Mouse (Mus musculus) hindlimb bud, embryonic 11.5 days (tissue): ENCODE results near the gene Hipk1.
"Not testable (repeated sequence)": the region's sequence is repeated elsewhere in the genome, so short reads cannot be mapped to it uniquely, and the experiment has no call there.

Experiments used
- DNase-seq: peaks from one replicate; pipeline ENCODE4 v3.0.0-alpha.2; 2012; ENCODE audit warnings: low read depth, low spot score; ENCODE audit errors: extremely low spot score

Gene Hipk1

GRCm38 (mm10) chr3:103791230-103792110 is at the start of gene Hipk1:
Hipk1 (minus strand) TSS chr3:103791563.
- peak; percentile 26 for DNase-seq

DNA sequence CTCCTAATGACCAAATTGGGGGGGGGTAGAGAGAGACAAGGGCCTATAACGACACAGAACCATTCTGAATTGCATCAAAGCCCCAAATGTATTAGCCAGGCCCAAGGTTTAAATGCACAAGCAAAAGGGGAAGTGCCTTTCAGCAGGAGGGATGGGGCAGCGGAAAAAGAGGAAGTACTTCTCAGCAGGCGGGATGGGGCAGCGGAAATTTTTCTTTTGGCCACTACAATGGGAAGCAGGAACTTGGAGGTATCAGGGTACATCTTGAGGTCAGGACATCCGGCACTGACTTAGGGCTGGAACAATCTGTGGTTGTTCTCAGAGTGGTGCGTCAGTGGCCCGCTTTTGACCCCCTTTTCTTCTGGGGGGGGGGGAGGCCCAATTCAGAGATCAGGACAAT is 49.6 kb upstream of the Hipk1 start:
- not testable (repeated sequence) for DNase-seq

DNA sequence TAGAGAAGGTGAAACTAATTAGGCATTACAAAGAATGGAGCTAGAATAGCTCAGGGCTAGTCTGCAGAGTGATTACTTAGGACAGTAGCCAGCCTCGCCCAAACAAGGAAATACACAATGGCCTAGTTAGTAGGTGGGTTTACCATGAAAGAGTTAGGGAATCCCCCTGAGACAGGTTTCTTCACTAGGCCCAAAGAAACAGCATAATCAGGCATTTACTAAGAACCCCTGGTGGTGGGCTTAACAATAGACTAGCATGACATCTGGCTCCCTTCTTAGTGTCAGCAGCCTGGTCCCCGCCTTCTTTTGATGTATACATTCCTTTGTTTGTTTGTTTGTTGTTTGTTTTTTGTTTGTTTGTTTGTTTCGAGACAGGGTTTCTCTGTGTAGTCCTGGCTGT is 48.8 kb upstream of the Hipk1 start:
- not testable (repeated sequence) for DNase-seq

DNA sequence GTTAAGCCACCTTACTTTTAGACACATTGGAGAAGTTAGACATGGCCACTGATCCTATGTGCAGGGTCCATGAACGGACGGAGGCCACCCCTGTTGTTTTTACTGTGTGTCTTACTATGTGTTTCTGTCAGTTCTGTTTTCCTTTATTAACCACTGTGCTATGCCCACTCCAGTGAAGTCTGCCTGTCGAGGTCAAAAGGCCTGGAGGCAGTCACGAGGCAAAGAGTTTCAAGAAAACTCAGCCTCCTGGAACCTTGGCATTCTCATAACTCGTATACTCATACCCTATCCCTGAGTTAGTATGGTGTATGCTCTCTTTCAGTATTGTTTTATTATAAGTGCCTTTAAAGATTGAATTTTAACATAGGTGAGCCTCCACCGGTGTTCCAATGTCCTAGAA is 48.3 kb upstream of the Hipk1 start:
- DNase-seq: no peak

DNA sequence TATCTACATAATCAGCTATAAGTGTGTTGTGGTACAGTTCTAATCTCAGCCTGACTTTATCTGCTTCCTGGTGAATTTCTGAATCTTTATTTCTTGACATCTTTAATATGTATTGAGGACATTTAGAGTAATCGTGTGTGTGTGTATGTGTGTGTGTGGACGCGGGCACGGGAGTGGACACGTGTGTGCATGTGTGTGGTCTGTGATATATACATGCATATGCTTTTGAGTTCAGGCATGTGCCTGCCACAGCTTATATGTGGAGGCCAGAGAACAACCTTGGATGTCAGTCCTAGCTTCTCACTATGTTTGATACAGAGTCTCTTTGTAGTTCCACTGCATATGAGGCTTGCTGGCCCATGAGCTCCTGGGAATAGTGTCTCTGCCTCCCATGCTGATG is 45.1 kb upstream of the Hipk1 start:
- no peak for DNase-seq

GRCm38 (mm10) chr3:103835951-103836310 is 44.6 kb upstream of the Hipk1 start:
- no peak for DNase-seq

GRCm38 (mm10) chr3:103835272-103835950 is 44.0 kb upstream of the Hipk1 start:
- DNase-seq: no peak

DNA sequence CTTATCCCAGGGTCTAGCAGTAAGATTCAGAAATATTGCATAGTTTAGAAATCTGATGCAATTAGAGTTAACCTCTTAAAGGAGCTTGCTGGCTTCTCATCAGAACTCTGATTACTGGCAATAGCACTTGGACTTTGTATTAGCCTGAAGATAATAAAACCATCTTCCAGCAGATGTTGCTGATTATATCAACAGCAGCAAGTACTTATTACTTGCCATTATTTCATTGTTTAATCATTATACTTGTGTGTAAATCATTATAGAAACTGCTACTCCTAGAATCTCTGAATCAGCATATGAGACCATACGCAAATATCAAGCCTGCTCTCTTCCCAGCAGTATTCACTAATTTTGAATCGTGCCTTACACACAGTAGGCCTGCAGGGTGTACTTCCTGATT is 42.6 kb upstream of the Hipk1 start:
- no peak for DNase-seq

- no peak for DNase-seq
These were observed 41.1 kb upstream of the Hipk1 start, which contains the start of gene Bcl2l15 for GRCm38 (mm10) chr3:103832426-103832825. Bcl2l15 (plus strand) TSS chr3:103832601.

DNA sequence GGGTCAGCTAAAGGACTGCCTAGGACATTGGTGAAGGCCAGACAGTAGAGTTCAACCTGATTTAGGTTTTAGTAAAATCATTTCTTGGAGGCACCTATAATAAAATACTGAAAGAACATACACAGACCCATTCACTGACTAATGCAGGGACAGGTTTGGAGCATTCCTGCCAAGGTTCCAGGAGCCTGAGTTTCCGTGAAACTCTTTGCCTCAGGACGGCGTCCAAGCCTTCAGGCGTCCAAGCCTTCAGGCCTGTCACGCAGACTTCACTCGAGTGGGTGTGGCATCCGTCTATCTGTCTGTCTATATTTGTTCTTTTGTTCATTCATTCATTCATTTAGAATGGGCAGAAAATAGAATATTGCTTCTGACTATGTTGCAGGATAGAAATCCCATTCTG is 39.8 kb upstream of the Hipk1 start:
- no peak for DNase-seq

GRCm38 (mm10) chr3:103830681-103831080 is 39.3 kb upstream of the Hipk1 start:
- not testable (repeated sequence) for DNase-seq

GRCm38 (mm10) chr3:103829036-103829435 is 37.7 kb upstream of the Hipk1 start:
- DNase-seq: no peak

DNA sequence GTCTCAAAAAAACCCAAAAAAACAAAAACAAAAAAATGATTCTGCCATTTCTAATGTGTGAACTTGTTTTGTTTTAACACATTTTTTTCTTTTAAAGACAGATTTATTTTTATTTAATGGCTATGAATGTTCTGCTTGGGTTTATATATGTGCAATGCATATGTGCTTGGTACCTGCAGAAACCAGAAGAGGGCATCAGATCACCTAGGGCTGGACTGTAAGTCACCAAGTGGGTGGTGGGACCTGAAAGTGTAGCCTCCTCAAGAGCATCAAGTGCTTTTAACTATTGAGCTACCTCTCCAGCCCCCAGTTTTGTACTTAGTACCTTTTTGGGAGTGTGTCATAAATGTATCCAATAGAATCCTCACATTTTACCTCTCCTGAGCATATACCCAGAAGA is 36.2 kb upstream of the Hipk1 start:
- no peak for DNase-seq

DNA sequence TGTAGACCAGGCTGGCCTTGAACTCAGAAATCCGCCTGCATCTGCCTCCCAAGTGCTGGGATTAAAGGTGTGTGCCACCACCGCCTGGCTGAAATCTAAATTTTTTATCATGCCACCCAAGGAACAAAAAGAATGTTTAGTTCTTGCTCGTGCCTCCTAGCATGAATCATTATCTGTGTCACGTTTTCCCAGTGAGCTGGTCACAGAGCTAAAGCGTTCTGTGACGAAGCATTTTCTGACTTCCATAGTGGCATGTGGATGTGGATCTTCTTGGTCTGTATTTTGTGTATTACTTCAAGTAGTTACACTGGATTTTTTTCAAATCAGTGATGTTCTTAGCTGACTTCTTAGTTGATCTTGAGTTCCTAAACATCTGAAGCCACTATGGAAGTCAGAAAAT is 19.6 kb upstream of the Hipk1 start:
- DNase-seq: no peak

DNA sequence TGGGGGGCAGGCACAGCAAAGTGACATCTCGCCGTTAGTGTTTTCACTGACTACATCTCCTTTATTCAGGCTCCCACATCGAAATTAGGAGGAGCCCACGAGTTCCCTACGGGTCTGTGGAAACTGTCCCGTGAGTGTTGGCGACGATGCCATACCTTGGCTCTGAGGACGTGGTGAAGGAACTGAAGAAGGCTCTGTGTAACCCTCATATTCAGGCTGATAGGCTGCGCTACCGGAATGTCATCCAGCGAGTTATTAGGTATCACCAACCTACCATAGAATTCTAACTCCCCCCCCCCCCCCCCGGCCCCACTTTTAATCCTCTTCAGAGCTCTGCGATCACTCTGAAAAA is 18.4 kb upstream of the Hipk1 start:
- DNase-seq: no peak

DNA sequence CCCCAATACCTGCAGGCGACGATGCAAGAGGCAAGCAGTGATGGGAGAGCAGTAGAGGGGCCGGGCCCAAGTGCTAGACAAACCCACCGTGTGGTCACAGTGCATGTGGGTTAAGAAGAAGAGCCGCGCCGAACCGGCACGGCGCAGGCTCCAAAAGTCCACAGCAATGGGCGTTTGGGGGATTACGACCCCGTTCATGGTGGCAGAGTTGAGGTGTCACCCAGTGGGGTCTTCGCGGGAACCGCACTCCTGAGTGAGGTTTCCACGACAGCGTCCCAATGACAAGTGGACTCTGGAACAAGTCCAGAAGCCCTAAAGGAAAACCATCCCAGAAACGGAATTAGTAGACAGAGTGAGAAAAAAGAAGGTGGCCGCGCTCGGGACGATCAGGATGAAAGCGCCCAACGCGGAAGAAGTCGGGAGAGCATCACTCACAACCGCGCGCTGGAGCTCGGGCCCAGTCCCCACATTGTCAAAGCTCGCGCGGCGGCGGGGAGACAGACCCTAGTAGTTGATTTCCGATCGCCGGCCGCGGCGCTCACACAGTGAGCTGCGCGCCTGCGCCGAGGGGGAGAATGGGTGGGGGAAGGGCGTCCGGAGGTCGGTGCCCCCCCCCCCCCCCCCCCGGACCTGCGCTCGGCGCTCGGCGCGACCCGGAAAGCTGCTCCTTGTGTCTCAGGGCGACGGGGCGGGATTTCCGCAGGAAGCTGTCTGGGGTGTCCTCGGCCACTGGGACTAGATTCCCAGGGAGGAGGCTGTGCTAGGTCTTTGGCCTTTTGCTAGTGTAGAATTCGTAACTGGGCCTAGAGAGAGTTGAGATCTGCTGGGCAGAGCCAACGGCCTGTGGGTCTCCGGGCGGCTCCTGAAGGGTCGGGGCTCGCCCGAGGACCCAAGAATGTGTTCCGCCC is 17.8 kb upstream of the Hipk1 start, which contains the start of the genes Dclre1b, Ap4b1 and Gm43064:
Gene Dclre1b (minus strand): TSS at position 554 of the 908 bp plus-strand sequence.
Gene Ap4b1 (plus strand): TSS at position 630 of the 908 bp plus-strand sequence.
Gene Gm43064 (plus strand): TSS at position 683 of the 908 bp plus-strand sequence.
- peak; percentile 57 for DNase-seq

DNA sequence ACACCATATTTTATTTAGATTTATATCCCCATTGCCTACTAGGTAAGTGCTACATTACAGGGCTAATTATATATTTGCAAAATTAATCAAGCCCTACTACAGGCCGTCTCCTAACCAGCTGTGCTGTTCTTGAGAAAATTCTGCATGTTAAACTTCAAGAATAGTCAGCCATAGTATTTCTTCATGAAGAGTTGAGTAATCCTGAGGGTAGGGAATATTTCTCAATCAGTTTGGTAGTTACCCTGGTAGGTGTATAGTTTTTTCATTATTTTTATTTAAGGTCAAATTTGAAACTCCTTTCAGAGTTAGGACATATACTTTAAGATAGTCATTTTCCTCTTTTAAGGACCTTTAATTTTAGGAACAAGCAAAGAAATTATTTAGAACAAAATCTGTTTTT is 14.3 kb upstream of the Hipk1 start:
- no peak for DNase-seq

GRCm38 (mm10) chr3:103802861-103803260 is 11.5 kb upstream of the Hipk1 start:
- no peak for DNase-seq

DNA sequence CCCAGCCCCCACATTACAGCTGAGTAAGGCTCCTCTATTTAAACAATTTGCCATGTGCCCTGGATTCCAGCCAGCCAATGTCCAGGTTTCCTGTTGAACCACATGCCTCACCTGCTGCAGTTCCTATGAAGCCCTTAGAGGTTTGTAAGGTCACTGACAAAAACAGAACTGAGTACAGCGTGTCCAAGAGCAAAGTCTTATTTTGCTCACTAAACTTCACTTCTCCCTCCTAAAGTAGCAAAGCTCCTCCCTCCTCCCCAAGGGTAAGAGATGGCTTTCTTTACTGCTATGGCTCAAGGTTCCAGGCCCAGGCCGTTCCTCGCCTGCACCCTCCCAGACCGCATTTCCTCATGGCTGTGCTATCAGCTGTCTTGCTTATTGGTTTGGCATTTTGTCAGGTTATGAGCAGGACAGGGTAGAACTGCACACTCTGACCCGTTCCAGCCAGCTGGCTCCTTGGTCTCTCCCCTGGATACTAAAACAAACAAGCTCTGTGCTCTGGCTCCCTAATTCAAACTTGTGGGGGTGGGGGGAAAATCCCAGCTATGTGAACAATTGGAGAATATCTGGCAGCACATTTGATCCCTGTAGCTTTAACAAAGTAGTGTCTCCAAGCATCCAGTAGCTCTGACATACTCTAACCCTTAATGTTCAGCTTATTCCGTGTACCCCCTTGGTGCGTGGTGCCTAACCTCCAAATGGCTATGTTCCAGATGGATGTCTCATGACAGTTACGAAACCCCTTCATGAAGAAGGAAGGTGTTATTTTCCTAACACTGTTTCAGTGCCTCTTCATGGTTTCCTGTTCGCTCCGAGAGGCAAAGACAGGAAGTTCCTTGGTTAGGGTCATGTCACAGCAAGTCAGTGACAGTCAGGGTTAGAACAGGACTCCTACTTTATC is 10.5 kb upstream of the Hipk1 start:
- no peak for DNase-seq

GRCm38 (mm10) chr3:103799507-103799906 is 8.1 kb upstream of the Hipk1 start:
- DNase-seq: no peak
